9 mouse cellular contexts compared by ENCODE assay signal in the genomic region with DNA sequence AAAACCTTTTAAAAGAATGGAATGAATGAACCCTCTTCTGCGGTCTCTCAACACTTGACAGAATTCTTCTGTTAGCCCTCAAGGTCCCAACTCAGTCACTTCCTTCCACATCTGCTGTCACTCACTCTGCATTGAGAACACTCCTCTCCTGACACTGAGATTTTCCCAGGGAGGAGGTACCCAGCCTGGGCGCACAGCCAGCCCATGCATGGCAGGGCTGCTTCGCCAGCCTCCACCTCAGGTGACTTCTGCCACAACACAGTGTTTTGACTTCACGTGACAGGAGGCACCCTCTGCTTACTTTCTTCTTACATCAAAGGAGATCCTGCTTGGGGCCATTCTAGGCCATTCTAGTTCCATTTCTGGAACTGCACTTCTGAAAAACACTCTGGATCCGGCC.
DNase-seq lines count a peak whose midpoint lies in the region; ATAC-seq and TF ChIP-seq lines count a peak whose summit lies in the region.
"Had no signal": no experiment of that assay in that cellular context is flagged by ENCODE, and none has a peak within 500 bp of the region (broad histone marks: within the 10 kb centered on the region; RNA-seq: fewer than 3 reads in every experiment).

No protein-coding gene starts in this region.

- no peak for TF ChIP-seq EP300 in heart, postnatal 0 days (IDR thresholded peaks at IDR 0.05; ENCODE audit: low read depth)

- no peaks in the 10 kb centered on the region for H3K36me3 ChIP-seq in kidney, embryonic 14.5 days (ENCODE audit: control insufficient read depth, insufficient read depth, low read length)
- no peaks in the 10 kb centered on the region for H3K36me3 ChIP-seq in heart, postnatal 0 days (replicated peaks; ENCODE audit: control insufficient read depth, insufficient read depth, low read length)
- H3K36me3 ChIP-seq: liver, embryonic 13.5 days had no signal

- H3K27ac ChIP-seq in kidney, embryonic 14.5 days (ENCODE audit: low read depth, low read length) = no peak overlapping the region
- H3K27ac ChIP-seq in heart, postnatal 0 days (ENCODE audit: low read depth) = no peak overlapping the region

- H3K27me3 ChIP-seq in kidney, embryonic 14.5 days (ENCODE audit: control insufficient read depth, insufficient read depth, low read length) = no peaks in the 10 kb centered on the region
- H3K27me3 ChIP-seq in heart, postnatal 0 days (ENCODE audit: control insufficient read depth, insufficient read depth, low read length) = no peaks in the 10 kb centered on the region
- H3K27me3 ChIP-seq: liver, embryonic 13.5 days had no signal

- H3K9me3 ChIP-seq in kidney, embryonic 14.5 days (ENCODE audit: control insufficient read depth, low read length) = no peaks in the 10 kb centered on the region
- no peaks in the 10 kb centered on the region for H3K9me3 ChIP-seq in heart, postnatal 0 days (replicated peaks; ENCODE audit: control insufficient read depth, low read length)
- H3K9me3 ChIP-seq: liver, embryonic 13.5 days had no signal

- H3K4me1 ChIP-seq in kidney, embryonic 14.5 days (ENCODE audit: control insufficient read depth, insufficient read depth, low read length) = peaks cover 16% of the 10 kb centered on the region
- peaks cover 31% of the 10 kb centered on the region for H3K4me1 ChIP-seq in heart, postnatal 0 days (ENCODE audit: control insufficient read depth, insufficient read depth)

- H3K4me2 ChIP-seq in kidney, embryonic 14.5 days (replicated peaks; ENCODE audit: low read depth, low read length) = no peak overlapping the region
- no peak overlapping the region for H3K4me2 ChIP-seq in heart, postnatal 0 days (ENCODE audit: low read depth, low read length)

- no peak for TF ChIP-seq CTCF in heart, postnatal 0 days (IDR thresholded peaks at IDR 0.05; ENCODE audit: low read depth)

- no peak overlapping the region for H3K4me3 ChIP-seq in kidney, embryonic 14.5 days (ENCODE audit: low read length)
- no peak overlapping the region for H3K4me3 ChIP-seq in heart, postnatal 0 days (ENCODE audit: low read depth, low read length)
- H3K4me3 ChIP-seq: liver, embryonic 13.5 days had no signal

- DNase-seq in kidney, adult 11 months = peak; percentile 54
- peak; percentile 19 for DNase-seq in adrenal gland, postnatal 25 days
- DNase-seq in heart, postnatal 0 days (ENCODE audit: low spot score) = peak; percentile 54
- peak; percentile 71 for DNase-seq in spleen, postnatal 36 days (ENCODE audit: low spot score in 2 of 2)
- DNase-seq in left cerebral cortex, adult 11 months (ENCODE audit: low spot score) = no peak
- no peak for DNase-seq in frontal cortex, postnatal 25 days (ENCODE audit: low spot score in 2 of 2)
- no peak for DNase-seq in yolk sac, embryonic 10.5 days (ENCODE audit: low spot score)
- DNase-seq: liver, embryonic 13.5 days had no signal

- no peak overlapping the region for H3K9ac ChIP-seq in kidney, embryonic 14.5 days (ENCODE audit: low read depth, low read length)
- no peak overlapping the region for H3K9ac ChIP-seq in heart, postnatal 0 days (replicated peaks; ENCODE audit: low read depth, low read length)

- WGBS in kidney, embryonic 14.5 days = 82% methylated on average over 5 of the region's 5 CpGs
- WGBS in heart, postnatal 0 days = 38% methylated on average over 5 of the region's 5 CpGs

- no peak for ATAC-seq in kidney, embryonic 14.5 days (ENCODE audit: low FRiP score, low TSS enrichment)
- ATAC-seq in heart, postnatal 0 days (ENCODE audit: insufficient read depth, low read depth) = peak; percentile 58

Comparison
In these comparisons a context has a peak if more than half of its experiments do, and no peak if none do; other contexts are left out.
1. DNase-seq: peak in kidney, adult 11 months (single experiment), adrenal gland, postnatal 25 days (single experiment), heart, postnatal 0 days (single experiment) and spleen, postnatal 36 days (2 of 2); none in left cerebral cortex, adult 11 months (single experiment), frontal cortex, postnatal 25 days (0 of 2) and yolk sac, embryonic 10.5 days (single experiment).